Mouse (Mus musculus): ENCODE results near the gene Fen1.
A peak's percentile ranks its signal among the peaks of the same experiment; 100 is the strongest.

The Fen1 gene

DNA sequence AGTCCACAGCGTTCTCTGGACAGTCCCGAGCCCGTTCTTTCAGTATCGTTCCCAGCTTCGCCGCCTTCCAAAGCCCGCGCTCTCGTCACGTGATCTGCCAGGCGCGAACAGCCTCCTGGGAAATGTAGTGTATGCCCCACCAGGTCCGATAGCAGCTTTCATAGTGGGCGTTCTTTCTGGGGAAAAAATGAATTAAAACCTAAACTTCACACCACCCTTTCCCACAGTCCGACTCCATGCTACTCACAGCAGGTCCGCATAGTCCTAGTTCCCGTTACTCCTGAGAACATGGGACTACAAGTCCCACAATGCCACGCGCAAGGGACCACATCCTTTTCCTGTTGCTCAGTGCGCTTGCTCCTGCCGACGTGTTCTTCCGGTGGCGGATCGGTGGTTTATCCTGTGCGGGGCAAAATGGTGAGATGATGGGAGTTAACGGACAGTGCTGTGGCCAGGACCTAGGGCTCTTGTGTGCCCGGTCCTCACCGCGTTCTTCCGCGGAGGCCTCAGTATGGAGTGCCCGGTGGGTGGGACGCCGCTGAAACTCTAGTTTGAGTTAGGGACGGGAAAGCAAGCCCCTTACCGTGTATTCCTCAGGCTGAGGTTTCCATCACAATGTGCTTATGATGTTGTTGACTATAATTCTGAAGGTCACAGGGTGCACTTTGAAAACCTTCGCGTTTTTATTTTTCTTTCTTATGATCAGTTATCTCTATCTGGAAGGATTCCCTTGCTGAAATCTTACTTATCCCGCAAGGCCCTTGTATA is at the start of gene Fen1, which contains the start of gene Tmem258:
TSS of gene Fen1 (minus strand) at position 322 of the 768 bp plus-strand sequence.
TSS of gene Tmem258 (plus strand) at position 167 of the 768 bp plus-strand sequence.
- DNase-seq (ENCODE audit: low read depth, low spot score) = no peak

- no peak for DNase-seq (ENCODE audit: low read depth, low spot score)
Observed at GRCm38 (mm10) chr19:10248128-10248527, 44.2 kb upstream of the Fen1 start.

- no peak for DNase-seq (ENCODE audit: low read depth, low spot score)
Observed at GRCm38 (mm10) chr19:10247165-10247564, 43.2 kb upstream of the Fen1 start.

- no peak for DNase-seq (ENCODE audit: low read depth, low spot score)
Observed at GRCm38 (mm10) chr19:10244183-10244582, 40.2 kb upstream of the Fen1 start.

DNA sequence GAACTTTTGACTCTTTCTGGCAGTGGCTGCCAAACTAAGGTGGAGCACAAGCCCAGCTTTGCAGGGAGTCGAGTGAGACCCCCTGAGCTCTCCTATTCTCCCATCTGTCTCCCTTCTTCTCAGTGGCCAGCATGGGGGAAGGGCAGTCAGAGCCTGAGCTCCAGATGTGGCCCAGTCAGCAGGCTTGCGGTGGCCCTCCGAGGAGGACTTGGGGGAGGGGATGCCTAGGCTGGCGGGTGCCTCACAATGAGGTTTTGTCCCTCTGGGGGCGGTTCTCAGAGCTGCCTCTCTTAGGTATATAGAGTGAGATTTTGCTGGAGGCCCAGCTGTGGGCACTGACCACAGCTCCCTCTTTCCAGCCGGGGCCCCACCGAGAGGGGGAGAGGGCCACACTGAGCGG is 38.9 kb upstream of the Fen1 start:
- no peak for DNase-seq (ENCODE audit: low read depth, low spot score)

DNA sequence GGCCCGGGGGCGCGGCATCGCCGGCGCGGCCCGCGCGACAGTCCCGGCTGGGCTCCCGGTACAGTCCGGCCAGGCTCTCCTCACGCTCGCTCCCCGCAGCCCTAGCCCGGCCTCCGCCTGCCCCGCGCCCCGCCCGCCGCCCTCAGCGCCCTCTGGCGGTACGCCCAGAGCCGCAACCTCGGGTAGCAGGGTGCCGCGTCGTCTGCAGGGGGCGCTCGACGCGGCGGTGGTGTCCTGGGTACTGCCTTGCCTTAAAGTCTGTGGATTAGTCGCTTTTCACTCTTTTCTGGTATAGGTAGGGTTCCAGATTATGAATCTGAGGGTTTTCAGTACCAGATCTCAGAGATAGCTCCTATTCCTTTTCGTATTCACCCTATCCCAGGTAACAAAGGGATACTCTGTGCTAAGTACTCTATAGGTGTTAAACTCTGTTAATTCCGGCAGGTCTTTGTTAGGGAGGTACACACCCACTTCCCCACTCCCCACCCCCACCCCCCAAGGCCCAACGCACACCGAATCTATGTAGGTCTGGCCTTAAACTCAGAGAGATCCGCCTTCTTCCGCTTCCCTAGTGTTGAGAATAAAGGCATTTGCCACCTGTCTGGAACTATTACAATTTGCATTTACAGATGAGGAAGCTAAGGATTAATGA is 36.8 kb upstream of the Fen1 start, which contains the start of gene Myrf:
TSS of gene Myrf (minus strand) at position 95 of the 652 bp plus-strand sequence.
- DNase-seq (ENCODE audit: low read depth, low spot score) = peak; percentile 63

- DNase-seq (ENCODE audit: low read depth, low spot score) = no peak
Observed at GRCm38 (mm10) chr19:10239975-10240653, 36.1 kb upstream of the Fen1 start.

- no peak for DNase-seq (ENCODE audit: low read depth, low spot score)
Observed at GRCm38 (mm10) chr19:10239419-10239818, 35.5 kb upstream of the Fen1 start.

DNA sequence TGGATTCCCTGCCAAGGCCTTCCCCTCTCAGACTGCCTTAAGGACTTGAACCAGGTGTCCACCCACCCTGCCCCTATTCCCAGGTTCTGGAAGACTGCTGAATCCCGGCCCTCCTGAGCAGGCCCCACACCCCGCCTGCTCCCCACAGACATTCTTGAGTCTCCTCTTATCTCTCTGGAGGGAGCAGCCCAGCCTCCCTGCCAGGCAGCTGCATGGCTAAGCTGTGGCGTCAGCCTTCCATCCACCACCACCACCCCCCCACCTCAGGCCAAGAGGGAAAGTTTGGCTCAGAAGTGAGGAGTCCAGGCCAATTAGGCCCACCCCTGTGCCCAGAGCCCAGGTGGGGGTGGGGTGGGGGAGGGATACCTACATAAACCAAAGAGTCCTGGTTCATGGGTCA is 34.5 kb upstream of the Fen1 start:
- no peak for DNase-seq (ENCODE audit: low read depth, low spot score)

DNA sequence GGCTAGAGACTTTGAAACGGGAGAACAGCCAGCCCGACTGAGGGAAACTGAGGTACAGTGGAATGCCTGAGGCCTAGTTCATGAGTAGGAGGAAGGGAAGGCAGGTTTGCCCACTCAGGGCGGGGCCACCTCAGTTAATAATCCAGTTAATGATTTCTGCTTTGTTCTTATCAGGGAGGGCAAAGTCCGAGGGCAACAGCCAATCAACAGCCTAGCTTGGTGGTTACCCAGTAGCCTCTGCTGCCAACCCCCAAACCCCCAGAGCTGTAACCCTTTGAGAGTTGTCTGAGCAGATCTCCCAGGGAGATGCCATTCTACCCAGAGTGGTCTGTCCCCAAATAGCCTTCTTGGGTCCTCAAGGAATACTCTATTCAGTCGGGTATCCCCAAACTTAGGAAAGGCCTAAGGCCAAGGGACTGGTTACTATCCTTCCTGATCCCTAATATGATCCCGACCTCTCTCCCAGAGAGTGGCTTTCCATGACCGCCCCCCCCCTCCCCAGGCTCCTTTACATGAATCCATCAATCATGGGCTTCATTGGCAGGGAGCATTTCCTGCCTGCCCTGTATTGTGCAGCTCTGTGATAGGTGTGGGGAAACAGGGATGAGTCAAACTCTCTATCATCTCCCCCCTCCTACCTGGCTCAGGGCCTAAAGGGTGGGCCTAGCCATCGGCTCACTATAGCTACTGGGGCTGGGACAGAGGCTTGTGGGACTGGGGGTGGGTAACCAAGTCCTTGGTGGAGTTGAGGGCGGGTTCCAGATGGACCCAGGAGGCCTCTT is 32.0 kb upstream of the Fen1 start:
- no peak for DNase-seq (ENCODE audit: low read depth, low spot score)

DNA sequence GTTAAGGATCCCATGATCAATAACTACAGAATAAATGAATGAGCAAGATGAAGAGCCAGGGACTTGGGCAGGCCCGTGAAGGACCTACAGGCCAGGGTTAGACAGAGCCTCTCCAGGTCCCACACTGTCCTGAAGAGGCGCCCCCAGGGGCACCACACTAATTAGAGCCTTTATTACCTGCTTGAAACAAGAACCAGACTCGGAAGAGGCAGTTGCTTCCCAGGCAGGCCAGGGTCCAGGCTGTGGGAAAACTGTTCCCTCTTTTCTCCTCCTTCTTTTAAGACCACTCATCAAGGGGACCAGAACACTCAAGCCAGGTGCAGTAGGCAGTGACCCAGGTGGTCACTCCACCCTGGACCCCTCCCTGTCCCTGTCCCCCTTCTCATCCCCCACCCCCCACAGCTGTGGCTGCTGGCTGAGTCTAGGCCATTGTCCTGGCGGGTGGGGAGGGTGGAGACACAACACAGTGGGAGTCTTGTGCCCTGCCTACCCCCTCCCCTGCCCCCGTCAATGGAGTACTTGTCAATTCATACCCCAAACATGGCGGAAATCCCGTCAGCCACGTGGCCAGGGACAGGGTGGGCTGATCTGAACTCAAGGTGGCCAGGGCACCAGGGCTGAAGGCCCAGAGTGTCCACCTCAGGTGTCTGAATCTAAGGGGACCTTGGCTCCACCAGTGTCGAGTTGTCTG is 28.5 kb upstream of the Fen1 start:
- no peak for DNase-seq (ENCODE audit: low read depth, low spot score)

DNA sequence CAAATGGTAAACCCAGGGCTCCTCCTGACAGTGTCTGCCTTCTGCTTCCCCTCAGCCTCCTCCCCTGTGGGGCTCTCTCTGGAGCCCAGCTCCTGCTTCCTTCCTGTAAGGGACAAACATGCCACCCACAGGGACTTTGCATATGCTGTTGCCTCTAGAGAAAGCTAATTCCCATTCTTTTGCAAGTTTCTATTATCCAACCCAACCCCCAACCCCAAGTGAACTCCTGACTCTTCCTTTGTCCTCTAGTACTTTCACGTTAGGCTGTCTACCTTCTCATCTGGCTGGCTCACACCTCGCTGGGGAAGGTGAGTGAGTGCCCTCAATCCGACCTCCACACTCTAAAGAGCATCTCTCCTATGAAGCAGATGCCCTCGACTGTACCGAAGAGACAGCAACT is 27.9 kb upstream of the Fen1 start:
- no peak for DNase-seq (ENCODE audit: low read depth, low spot score)

DNA sequence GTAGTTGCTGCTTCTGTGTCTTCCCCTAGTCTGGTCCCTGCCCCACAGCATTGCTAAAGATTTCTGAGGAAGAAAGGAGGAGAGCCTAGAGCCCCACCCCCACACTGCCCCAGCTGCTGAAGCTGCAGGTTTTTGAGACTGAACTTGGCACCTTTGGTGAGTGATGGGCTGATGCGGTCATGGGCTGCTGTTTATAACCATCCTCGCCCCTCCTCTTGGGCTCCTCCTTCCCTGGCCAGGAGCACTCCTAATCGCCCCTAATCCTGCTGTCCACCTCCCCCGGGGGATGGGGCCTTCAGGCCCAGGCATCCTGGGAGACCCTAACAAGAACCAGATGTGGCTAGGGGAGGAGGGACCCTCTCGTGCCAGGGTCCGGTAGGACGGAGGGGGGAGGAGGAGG is 27.0 kb upstream of the Fen1 start:
- no peak for DNase-seq (ENCODE audit: low read depth, low spot score)

DNA sequence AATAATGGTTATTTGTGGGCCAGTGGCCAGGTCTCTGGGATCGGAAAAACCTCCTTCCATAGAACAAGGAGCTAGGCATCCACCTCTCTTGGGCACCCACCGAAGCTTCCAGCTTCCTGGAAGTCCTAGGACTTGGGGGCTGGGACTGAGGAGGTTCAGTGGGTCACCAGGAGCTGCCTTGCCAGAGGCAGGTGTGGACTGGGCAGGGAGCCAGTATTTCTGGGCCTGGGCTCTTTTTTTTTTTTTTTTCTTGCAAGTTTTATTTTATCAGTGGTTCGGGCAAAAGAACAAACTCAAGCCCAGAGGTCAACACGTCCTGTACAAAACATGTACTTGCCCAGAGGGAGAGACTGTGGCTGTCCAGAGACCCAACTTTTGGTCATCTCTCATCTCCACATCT is 21.8 kb upstream of the Fen1 start:
- DNase-seq (ENCODE audit: low read depth, low spot score) = no peak

DNA sequence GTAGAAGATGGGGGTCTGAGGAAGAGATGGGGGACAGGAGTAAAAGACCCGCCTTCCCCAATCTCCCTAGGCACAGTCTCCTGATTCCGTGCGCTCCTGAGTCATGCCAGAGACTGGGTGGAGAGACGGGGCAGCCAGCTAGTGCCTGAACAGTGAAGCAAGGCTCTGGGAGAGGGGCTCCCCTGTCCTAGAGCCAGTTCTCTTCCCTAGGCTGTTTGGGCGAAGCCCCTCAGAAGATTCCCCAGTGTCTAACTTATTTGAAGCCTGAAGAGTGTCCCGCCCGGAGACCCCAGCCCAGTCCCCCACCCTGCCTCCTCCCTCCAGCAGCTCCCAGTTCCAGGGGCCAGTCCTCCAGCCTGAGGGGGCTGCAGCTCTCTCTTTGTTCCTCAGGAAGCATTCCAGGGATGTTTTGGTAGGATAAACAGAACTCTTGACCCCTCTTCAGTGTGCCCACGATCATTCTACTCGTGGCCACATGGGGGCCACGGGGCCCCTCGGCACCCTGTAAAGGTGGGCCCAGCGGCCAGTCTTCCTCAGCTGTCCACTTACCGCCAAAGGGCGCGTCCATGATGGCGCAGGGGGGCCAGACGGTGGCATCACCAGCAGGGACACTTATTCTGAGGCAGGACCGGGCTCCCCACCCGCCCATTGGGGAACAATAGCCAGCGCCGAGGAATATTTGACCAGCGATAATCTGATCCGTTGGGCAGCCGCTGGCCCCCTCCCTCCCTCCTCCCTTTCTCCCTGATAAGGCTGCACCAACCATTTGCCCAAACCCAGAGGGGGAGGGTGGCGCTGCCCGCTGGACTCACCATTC is 20.9 kb upstream of the Fen1 start:
- no peak for DNase-seq (ENCODE audit: low read depth, low spot score)

DNA sequence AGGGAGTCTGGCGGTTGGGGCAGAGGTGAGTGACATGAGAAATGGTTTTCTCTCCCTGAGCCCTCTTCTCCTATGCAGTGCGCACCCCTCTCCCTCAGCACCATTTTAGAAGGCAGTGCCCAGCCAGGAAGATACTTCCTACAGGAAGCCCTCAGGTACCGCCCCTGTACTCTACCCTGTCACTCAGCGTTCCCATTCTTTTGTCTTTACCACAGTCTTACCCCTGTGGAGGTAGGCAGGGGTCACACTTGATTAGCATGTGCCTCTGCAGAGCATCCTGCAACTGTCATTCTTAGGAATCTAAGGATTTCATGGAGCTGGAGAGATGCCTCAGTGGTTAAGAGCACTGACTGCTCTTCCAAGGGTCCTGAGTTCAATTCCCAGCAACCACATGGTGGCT is 19.6 kb upstream of the Fen1 start:
- DNase-seq (ENCODE audit: low read depth, low spot score) = no peak

DNA sequence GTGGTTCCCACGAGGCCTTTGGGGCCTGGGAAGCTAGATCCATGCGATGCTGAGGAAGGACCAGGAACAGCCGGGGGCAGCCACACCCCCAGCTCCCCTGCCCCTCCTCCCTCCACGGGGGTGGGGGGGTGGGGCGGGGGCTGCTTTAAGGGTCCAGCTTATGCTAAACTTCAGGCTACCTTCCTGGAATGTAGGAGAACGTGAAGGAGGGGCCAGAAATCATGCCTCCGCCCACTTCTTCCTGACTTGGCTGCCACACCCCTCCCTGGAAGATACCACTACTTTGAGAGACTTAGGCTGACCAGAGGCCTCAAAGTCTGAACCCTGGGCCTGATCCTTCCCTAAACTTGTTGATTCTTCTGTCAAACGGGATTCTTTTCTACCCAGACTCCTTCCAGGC is 18.7 kb upstream of the Fen1 start:
- no peak for DNase-seq (ENCODE audit: low read depth, low spot score)

- DNase-seq (ENCODE audit: low read depth, low spot score) = no peak
Observed at GRCm38 (mm10) chr19:10221585-10221984, 17.6 kb upstream of the Fen1 start.

GRCm38 (mm10) chr19:10219593-10219992 is 15.6 kb upstream of the Fen1 start:
- DNase-seq (ENCODE audit: low read depth, low spot score) = no peak

DNA sequence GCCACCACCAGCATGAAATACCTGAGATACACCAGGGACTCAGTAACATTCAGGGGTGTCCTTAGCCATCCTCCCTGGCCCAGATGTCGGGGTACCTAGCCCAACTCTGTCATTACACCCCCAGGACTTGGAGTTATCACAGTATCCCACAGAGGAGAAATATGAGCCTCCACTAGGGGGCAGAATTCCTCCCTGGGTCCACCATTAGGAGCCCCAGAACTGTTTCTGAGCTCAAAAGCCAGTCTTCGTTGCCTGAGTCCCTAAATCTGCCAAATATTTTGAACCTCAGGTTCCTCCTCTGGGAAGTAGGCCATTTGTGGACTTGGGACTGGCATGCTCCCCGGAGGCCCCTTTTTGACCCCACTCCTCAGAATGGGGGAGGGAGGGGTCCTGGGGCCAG is 15.1 kb upstream of the Fen1 start:
- no peak for DNase-seq (ENCODE audit: low read depth, low spot score)

All from WW6 (cell line).